Mouse (Mus musculus): Measurements from ENCODE around the gene Taf9.

GRCm38 (mm10) chr13:100687513-100687912 is 36.1 kb downstream of the Taf9 start:
- TF ChIP-seq CTCF (IDR thresholded peaks at IDR 0.05; ENCODE audit: low read depth): peak; percentile 30; the same call in 1 of the 2 replicates
- TF ChIP-seq EP300 (IDR thresholded peaks at IDR 0.05; ENCODE audit: low read depth): no peak

Measured in liver, postnatal 0 days (tissue).